Mouse (Mus musculus): ENCODE measurements around the gene Lrrfip2. TPM values are rescaled to one million over a fixed set of nuclear protein-coding genes. Genes with fewer than 3 reads are reported as not detected.
A peak's percentile ranks its signal among the peaks of the same experiment; 100 is the strongest.

The Lrrfip2 gene
- polyA plus RNA-seq, 1 experiment from 2014 or later: 53.1 TPM

DNA sequence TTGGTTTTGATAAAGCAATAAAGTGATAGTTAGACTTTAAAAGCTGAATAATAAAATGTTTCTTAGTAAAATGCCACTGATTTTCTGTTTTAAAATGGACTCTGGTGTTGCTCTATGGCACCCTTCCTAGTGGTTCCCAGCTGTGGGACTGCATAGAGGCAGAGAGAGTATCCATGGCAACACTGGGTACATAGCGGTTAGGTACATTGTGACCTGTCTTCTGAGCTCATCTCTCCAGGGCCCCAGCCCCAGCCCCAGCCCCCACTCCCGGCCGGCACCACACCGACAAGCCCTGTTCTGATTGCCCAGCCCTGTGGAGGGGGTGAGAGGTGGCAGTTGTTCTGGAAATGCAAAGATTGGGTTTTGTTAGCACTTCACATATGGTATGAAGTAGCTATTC is 67.5 kb downstream of the Lrrfip2 start:
- Histone ChIP-seq H3K27ac (no peak overlapping the region), H3K9me3 (no peaks in the 10 kb centered on the region), H3K27me3 (replicated peaks) (no peaks in the 10 kb centered on the region), H3K9ac (no peak overlapping the region), H3K36me3 (peaks cover 10% of the 10 kb centered on the region), H3K4me2 (replicated peaks) (no peak overlapping the region), H3K4me3 (no peak overlapping the region), H3K4me1 (peaks cover 6% of the 10 kb centered on the region; the same call in 1 of the 2 replicates)
- 19% methylated on average over 4 of the region's 4 CpGs for WGBS
- peak; percentile 72 for ATAC-seq (ENCODE audit: low FRiP score, low read depth)

- no peaks in the 10 kb centered on the region for H3K27me3 ChIP-seq (replicated peaks)
- H3K4me2 ChIP-seq (replicated peaks): no peak overlapping the region
- peaks cover 6% of the 10 kb centered on the region; the same call in 1 of the 2 replicates for H3K4me1 ChIP-seq
- WGBS: 84% methylated on average over 6 of the region's 6 CpGs
- H3K36me3 ChIP-seq: peaks cover 20% of the 10 kb centered on the region
- H3K27ac ChIP-seq: no peak overlapping the region
- ATAC-seq (ENCODE audit: low FRiP score, low read depth): no peak
- H3K9me3 ChIP-seq: no peaks in the 10 kb centered on the region
- no peak overlapping the region for H3K4me3 ChIP-seq
- no peak overlapping the region for H3K9ac ChIP-seq
These were observed 69.5 kb downstream of the Lrrfip2 start for GRCm38 (mm10) chr9:111186861-111187260.

DNA sequence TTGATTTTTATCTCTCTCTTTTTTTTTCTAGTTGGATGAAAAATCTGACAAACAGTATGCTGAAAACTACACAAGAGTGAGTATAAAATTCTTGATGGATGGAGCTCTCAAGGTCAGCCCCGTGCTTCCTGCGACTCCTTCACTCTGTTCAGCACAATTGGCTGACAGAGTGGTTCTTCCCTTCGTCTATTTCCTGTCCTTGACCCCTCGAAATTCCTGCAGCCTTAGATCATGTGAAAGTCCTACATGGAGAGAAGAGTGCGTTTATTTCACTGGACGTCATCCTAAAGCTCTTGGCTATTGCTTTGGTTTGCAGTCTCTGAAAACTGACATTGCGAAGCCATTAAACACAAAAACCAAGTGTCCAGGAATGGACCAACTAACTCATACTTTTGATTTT is 71.3 kb downstream of the Lrrfip2 start:
- Histone ChIP-seq H3K36me3 (peaks cover 20% of the 10 kb centered on the region), H3K4me2 (replicated peaks) (no peak overlapping the region), H3K27me3 (replicated peaks) (no peaks in the 10 kb centered on the region), H3K27ac (no peak overlapping the region), H3K4me3 (no peak overlapping the region), H3K9ac (no peak overlapping the region), H3K9me3 (no peaks in the 10 kb centered on the region), H3K4me1 (peaks cover 6% of the 10 kb centered on the region; the same call in 1 of the 2 replicates)
- ATAC-seq (ENCODE audit: low FRiP score, low read depth): no peak
- WGBS: 90% methylated on average over 7 of the region's 7 CpGs

DNA sequence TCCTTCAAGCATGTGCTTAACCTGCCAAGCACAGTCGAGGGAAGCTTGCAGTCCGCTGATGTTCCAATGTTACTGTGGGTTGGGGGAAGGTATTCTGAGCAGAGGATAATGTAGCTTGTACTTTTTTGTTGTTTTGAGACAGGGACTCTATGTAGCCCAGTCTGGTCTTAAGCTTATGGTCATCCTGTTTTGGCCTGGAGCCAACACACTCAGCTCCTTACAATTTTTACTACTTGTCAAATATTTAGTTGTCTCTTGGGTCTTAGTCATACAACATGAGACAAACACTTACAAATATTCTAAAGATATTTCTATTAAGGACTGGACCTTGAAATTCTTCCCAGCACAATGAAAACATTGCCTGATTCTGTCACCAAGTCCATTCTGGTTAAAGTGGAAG is 75.8 kb downstream of the Lrrfip2 start:
- Histone ChIP-seq H3K9me3 (no peaks in the 10 kb centered on the region), H3K36me3 (peaks cover 20% of the 10 kb centered on the region), H3K4me2 (replicated peaks) (no peak overlapping the region), H3K27me3 (replicated peaks) (no peaks in the 10 kb centered on the region), H3K4me1 (no peaks in the 10 kb centered on the region), H3K4me3 (no peak overlapping the region), H3K9ac (no peak overlapping the region), H3K27ac (no peak overlapping the region)
- 98% methylated on average over 2 of the region's 2 CpGs for WGBS
- no peak for ATAC-seq (ENCODE audit: low FRiP score, low read depth)

DNA sequence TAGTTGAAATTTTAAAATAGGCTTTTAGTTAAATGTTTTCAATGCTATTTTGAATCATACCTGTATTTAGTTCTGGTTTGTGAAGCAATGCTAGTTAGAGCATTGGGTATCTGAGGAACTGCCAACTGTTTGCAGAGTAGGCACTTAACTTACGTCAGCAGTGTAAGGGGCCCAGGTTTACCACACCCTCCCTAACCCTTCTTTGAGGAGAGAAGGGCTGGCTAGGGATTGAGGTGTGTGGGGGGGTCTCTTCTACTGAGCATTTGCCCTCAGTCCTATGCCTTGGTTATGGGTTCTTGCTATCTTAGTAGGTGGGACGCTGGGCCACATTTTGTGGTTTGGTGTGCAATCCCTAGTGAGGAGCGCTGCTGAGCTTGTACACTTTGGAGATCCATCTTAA is 79.7 kb downstream of the Lrrfip2 start:
- H3K9me3 ChIP-seq: no peaks in the 10 kb centered on the region
- H3K4me3 ChIP-seq: no peak overlapping the region
- no peaks in the 10 kb centered on the region; the same call in none of the 2 replicates for H3K36me3 ChIP-seq
- H3K27ac ChIP-seq: no peak overlapping the region
- ATAC-seq (ENCODE audit: low FRiP score, low read depth): no peak
- H3K27me3 ChIP-seq (replicated peaks): no peaks in the 10 kb centered on the region
- H3K9ac ChIP-seq: no peak overlapping the region
- 96% methylated on average over 3 of the region's 3 CpGs for WGBS
- no peaks in the 10 kb centered on the region for H3K4me1 ChIP-seq
- H3K4me2 ChIP-seq (replicated peaks): no peak overlapping the region

DNA sequence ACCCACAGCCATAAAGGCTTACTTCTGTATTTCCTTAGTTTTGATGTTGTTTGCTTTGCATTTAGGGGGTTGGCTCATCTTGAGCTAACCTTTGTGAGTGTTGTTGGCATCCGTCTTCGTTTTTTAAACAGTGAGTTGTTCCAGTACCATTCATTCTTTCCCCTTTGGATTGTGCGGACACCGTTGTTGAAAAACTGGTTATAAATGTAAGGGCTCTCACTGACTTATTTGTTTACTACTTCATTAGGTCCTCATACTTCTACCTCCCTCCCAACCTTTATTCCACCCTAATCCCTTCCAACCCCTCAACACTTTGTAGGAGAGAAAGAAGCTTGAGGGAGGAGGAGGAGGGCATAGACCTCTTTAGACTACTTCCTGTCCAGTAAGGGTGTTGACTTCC is 80.3 kb downstream of the Lrrfip2 start:
- no peak for ATAC-seq (ENCODE audit: low FRiP score, low read depth)
- 97% methylated on average over 4 of the region's 4 CpGs for WGBS
- Histone ChIP-seq H3K9me3 (no peaks in the 10 kb centered on the region), H3K4me3 (no peak overlapping the region), H3K4me1 (no peaks in the 10 kb centered on the region), H3K4me2 (replicated peaks) (no peak overlapping the region), H3K27ac (no peak overlapping the region), H3K27me3 (replicated peaks) (no peaks in the 10 kb centered on the region), H3K36me3 (no peaks in the 10 kb centered on the region; the same call in none of the 2 replicates), H3K9ac (no peak overlapping the region)

DNA sequence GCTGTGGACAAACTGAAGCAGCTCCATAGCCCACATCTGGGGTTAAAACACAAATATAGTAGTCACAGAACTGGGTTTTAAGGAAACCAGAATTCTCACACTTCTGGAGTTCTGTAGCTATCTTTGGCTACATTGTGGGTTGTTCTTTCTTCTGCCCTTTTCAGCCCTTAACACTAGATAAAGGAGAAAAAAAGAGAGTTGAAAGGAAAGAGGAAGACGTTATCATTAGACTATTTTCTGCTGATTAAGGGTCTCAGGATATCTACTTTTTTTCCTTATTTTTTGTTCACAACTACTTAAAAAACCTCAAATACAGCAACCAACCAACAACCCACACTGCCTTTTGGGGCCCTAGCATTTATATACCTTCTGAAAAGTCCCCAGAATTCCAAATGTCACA is 80.9 kb downstream of the Lrrfip2 start:
- no peaks in the 10 kb centered on the region for H3K9me3 ChIP-seq

GRCm38 (mm10) chr9:111200208-111200607 is 82.8 kb downstream of the Lrrfip2 start:
- ATAC-seq (ENCODE audit: low FRiP score, low read depth): no peak
- Histone ChIP-seq H3K4me1 (no peaks in the 10 kb centered on the region), H3K4me2 (replicated peaks) (no peak overlapping the region), H3K27ac (no peak overlapping the region), H3K9ac (no peak overlapping the region), H3K36me3 (peaks cover 4% of the 10 kb centered on the region), H3K9me3 (no peaks in the 10 kb centered on the region), H3K27me3 (replicated peaks) (no peaks in the 10 kb centered on the region), H3K4me3 (no peak overlapping the region)

More for the DNA sequence above, 80.9 kb downstream of the Lrrfip2 start:
- no peak overlapping the region for H3K4me3 ChIP-seq
- 89% methylated on average over 1 of the region's 1 CpGs for WGBS
- no peak overlapping the region for H3K4me2 ChIP-seq (replicated peaks)
- H3K27me3 ChIP-seq (replicated peaks): no peaks in the 10 kb centered on the region
- ATAC-seq (ENCODE audit: low FRiP score, low read depth): no peak
- H3K36me3 ChIP-seq: no peaks in the 10 kb centered on the region; the same call in none of the 2 replicates
- H3K9ac ChIP-seq: no peak overlapping the region
- no peak overlapping the region for H3K27ac ChIP-seq
- no peaks in the 10 kb centered on the region for H3K4me1 ChIP-seq

- no peak overlapping the region for H3K4me3 ChIP-seq
- 72% methylated on average over 9 of the region's 9 CpGs for WGBS
- no peaks in the 10 kb centered on the region for H3K4me1 ChIP-seq
- no peak overlapping the region for H3K27ac ChIP-seq
- no peaks in the 10 kb centered on the region for H3K9me3 ChIP-seq
- H3K27me3 ChIP-seq (replicated peaks): no peaks in the 10 kb centered on the region
- H3K36me3 ChIP-seq: peaks cover 16% of the 10 kb centered on the region
- H3K4me2 ChIP-seq (replicated peaks): no peak overlapping the region
- H3K9ac ChIP-seq: no peak overlapping the region
- no peak for ATAC-seq (ENCODE audit: low FRiP score, low read depth)
These were observed 87.4 kb downstream of the Lrrfip2 start for GRCm38 (mm10) chr9:111204601-111205375.

- WGBS: 64% methylated on average over 3 of the region's 3 CpGs
- Histone ChIP-seq H3K9ac (no peak overlapping the region), H3K4me1 (no peaks in the 10 kb centered on the region), H3K4me3 (no peak overlapping the region), H3K27me3 (replicated peaks) (no peaks in the 10 kb centered on the region), H3K4me2 (replicated peaks) (no peak overlapping the region), H3K27ac (no peak overlapping the region), H3K9me3 (no peaks in the 10 kb centered on the region), H3K36me3 (peaks cover 19% of the 10 kb centered on the region; the same call in 1 of the 2 replicates)
- no peak for ATAC-seq (ENCODE audit: low FRiP score, low read depth)
These were observed 90.3 kb downstream of the Lrrfip2 start for GRCm38 (mm10) chr9:111207683-111208082.

DNA sequence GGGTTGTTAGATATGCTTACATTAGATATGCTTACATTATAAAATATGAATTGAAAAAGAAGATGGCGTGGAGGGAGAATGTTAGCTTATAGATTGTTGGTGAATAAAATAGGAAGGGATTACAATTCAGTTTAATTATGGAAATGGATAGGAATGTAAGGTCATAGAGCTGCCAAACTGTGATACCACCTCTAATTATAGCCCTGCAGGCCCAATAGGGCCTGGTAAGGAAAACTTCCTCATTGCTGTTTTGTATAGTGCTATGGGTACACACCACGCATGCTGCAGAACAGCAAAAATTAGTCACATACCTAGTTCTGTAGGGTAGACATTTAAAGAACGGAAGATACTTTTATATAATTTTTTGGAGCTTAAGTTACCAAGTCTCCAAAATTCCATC is 90.8 kb downstream of the Lrrfip2 start:
- WGBS: 98% methylated on average over 3 of the region's 3 CpGs
- H3K27ac ChIP-seq: no peak overlapping the region
- no peaks in the 10 kb centered on the region for H3K9me3 ChIP-seq
- no peak overlapping the region for H3K4me2 ChIP-seq (replicated peaks)
- H3K36me3 ChIP-seq: peaks cover 19% of the 10 kb centered on the region; the same call in 1 of the 2 replicates
- no peak overlapping the region for H3K9ac ChIP-seq
- H3K4me3 ChIP-seq: no peak overlapping the region
- H3K4me1 ChIP-seq: no peaks in the 10 kb centered on the region
- ATAC-seq (ENCODE audit: low FRiP score, low read depth): no peak
- H3K27me3 ChIP-seq (replicated peaks): no peaks in the 10 kb centered on the region

GRCm38 (mm10) chr9:111209158-111209699 is 91.8 kb downstream of the Lrrfip2 start:
- Histone ChIP-seq H3K9me3 (no peaks in the 10 kb centered on the region), H3K27ac (no peak overlapping the region), H3K4me1 (no peaks in the 10 kb centered on the region), H3K9ac (no peak overlapping the region), H3K4me3 (no peak overlapping the region), H3K36me3 (peaks cover 20% of the 10 kb centered on the region; the same call in 1 of the 2 replicates), H3K4me2 (replicated peaks) (no peak overlapping the region), H3K27me3 (replicated peaks) (no peaks in the 10 kb centered on the region)
- ATAC-seq (ENCODE audit: low FRiP score, low read depth): no peak
- WGBS: 94% methylated on average over 7 of the region's 7 CpGs

DNA sequence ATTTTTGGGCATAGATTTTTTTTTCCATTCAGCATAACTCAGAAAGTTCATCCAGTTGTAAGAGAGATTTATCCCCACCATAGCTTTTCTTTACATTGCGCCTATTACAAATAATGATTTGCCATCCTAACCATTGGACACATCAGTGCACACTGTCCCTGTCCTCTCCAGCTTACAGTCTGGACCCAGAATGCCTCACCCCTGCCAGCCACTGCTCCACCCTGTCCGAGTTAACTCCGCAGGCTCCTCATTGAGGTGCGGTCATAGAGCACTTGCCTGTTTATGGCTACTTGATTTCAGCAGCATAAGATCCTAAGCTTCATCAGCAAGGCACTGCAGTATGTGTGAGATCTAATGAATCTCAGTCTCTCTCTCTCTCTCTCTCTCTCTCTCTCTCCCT is 93.0 kb downstream of the Lrrfip2 start:
- Histone ChIP-seq H3K27ac (no peak overlapping the region), H3K4me3 (no peak overlapping the region), H3K9me3 (no peaks in the 10 kb centered on the region), H3K36me3 (peaks cover 22% of the 10 kb centered on the region), H3K4me1 (no peaks in the 10 kb centered on the region), H3K4me2 (replicated peaks) (no peak overlapping the region), H3K9ac (no peak overlapping the region), H3K27me3 (replicated peaks) (no peaks in the 10 kb centered on the region)
- no peak for ATAC-seq (ENCODE audit: low FRiP score, low read depth)
- WGBS: 87% methylated on average over 4 of the region's 4 CpGs

All from neural tube, embryonic 12.5 days (tissue).